Mouse (Mus musculus) neural tube, embryonic 13.5 days (tissue): ENCODE data around the gene Epm2a. TPM values are rescaled to one million over a fixed set of nuclear protein-coding genes. Genes with fewer than 3 reads are reported as not detected.

ENCODE experiments used
- ATAC-seq: fragments of 200-750 bp; cut with Nextera tagmentation; 2 replicates; pipeline ENCODE4 v1.8.0; 2017; ENCODE audit warnings: low read depth, mild to moderate bottlenecking, moderate TSS enrichment, moderate library complexity
- H3K27ac ChIP-seq: fragments of 300-500 bp; sonication (generic); replicated peaks from 2 replicates; pipeline ENCODE4 v1.5.1; 2015; ENCODE audit warnings: moderate library complexity, mild to moderate bottlenecking, inconsistent platforms
- H3K27me3 ChIP-seq: fragments of 300-500 bp; sonication (generic); 2 replicates; pipeline ENCODE4 v1.6.1; 2015; ENCODE audit warnings: mild to moderate bottlenecking, inconsistent platforms
- H3K36me3 ChIP-seq: fragments of 300-500 bp; sonication (generic); 2 replicates; pipeline ENCODE4 v1.6.1; 2015; ENCODE audit warnings: mild to moderate bottlenecking, inconsistent platforms
- H3K4me1 ChIP-seq: fragments of 300-500 bp; sonication (generic); replicated peaks from 2 replicates; pipeline ENCODE4 v1.6.1; 2015; ENCODE audit warnings: inconsistent platforms
- H3K4me2 ChIP-seq: fragments of 300-500 bp; sonication (generic); 2 replicates; pipeline ENCODE4 v1.6.1; 2015; ENCODE audit warnings: inconsistent platforms, mild to moderate bottlenecking, moderate library complexity
- H3K4me3 ChIP-seq: fragments of 300-500 bp; sonication (generic); 2 replicates; pipeline ENCODE4 v1.5.1; 2015; ENCODE audit warnings: mild to moderate bottlenecking, inconsistent platforms
- H3K9ac ChIP-seq: fragments of 300-500 bp; sonication (generic); 2 replicates; pipeline ENCODE4 v1.6.1; 2015; ENCODE audit warnings: moderate library complexity, mild to moderate bottlenecking, inconsistent platforms
- H3K9me3 ChIP-seq: fragments of 300-500 bp; sonication (generic); 2 replicates; pipeline ENCODE4 v1.6.1; 2016; ENCODE audit warnings: inconsistent platforms
- WGBS: fragments of 180-500 bp; shearing (Covaris S2); methylation state at CpG from one replicate; pipeline ENCODE4 v1.1.7; 2015; 5-methylcytosine and 5-hydroxymethylcytosine counted together
- polyA plus RNA-seq: library from polyadenylated mRNA; unstranded; fragments of >200 nt; fragmentation: Nextera tagmentation; extraction: Ambion mirVana; gene quantifications from 2 replicates; pipeline ENCODE4 v1.2.1, GENCODE M21; 2015

Epm2a gene
- polyA plus RNA-seq, 1 experiment from 2014 or later = 0.39 TPM

DNA sequence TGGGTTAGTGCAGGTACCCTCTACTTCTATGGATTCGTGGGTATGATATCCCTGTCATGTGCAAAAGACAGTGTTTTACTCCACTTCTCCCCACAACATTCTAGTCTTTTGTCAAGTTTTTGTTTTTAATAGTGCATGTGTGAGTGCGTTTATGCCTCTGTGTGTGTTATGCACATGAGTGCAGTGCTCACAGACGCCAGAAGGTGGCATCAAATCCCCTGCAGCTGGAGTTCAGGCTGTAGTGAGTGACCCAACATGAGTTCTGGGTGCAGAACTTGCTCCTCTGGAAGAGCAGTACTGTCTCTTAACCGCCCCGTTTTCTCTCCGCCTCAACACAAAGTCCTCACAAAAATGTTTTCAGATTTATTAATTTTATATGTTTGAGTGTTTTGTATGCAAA lies 96.1 kb downstream of the Epm2a start:
- Histone ChIP-seq H3K9me3 (no peaks in the 10 kb centered on the region), H3K4me2 (no peak overlapping the region), H3K27me3 (no peaks in the 10 kb centered on the region), H3K4me1 (no peaks in the 10 kb centered on the region), H3K27ac (no peak overlapping the region), H3K9ac (no peak overlapping the region), H3K36me3 (no peaks in the 10 kb centered on the region), H3K4me3 (no peak overlapping the region)
- WGBS = 86% methylated on average over 6 of the region's 6 CpGs
- no peak for ATAC-seq

DNA sequence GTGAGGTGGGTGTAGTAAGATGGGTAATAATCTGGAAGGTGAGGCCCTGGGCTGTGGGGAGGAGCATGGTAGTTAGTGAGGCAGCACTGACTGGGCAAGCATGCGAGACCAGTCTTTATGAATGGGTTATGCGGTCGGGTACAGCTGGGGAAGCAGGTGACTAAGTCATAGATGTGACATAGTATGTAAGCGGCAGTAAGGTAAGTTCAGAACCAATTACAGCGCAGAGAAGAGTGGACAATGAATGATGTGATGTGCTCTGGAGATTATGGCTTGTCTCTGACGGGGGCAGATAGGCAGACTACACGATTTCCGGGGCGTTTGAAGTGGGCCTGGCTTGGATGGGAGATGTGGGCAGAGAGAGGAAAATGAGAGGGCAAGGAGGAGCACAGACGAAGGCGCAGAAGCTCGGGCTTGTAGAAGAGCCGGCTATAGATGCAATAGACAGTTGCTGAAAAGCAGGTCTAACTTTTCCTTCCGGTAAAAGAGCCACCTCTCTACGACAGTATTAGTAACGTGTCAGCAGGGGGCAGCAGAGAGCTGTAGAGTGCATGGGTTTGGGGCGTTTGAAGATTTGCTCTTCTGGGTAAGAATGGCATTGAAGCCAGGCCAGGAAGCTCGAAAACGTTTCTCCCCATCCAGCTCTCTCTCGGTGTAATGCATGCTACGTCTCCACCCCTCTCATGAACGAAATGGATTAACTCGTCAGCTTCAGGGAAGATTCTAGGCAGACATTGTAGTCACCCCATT lies 106.5 kb downstream of the Epm2a start:
- 0 out of 2 replicates have a peak overlapping the region, but pooled peaks have one; percentile 28 for H3K27ac ChIP-seq
- H3K4me1 ChIP-seq = peaks cover 9% of the 10 kb centered on the region
- H3K9me3 ChIP-seq = no peaks in the 10 kb centered on the region
- no peaks in the 10 kb centered on the region for H3K36me3 ChIP-seq
- no peak overlapping the region for H3K4me3 ChIP-seq
- H3K27me3 ChIP-seq = no peaks in the 10 kb centered on the region
- H3K9ac ChIP-seq = 0 out of 2 replicates have a peak overlapping the region, but pooled peaks have one; percentile 9
- WGBS = 37% methylated on average over 23 of the region's 23 CpGs
- peak; percentile 96 for ATAC-seq
- peak overlapping the region; percentile 31 for H3K4me2 ChIP-seq

DNA sequence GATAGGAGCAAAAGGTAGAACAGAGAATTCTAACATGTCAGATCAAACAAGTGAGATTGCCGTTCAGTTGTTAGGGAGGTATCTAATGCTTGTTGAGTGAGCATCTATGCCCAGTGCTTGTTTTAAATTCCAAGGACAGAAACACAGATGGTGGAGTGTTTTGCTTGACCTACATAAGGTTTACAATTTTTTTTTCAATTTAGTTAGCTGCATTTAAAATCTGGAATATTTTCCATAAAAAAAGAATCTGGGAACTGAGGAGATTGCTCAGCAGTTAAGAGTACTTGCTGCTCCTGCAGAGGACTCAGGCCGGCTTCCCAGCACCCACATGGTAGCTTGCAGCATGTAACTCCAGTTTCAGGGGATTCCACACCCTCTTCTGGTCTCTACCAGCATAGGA lies 109.3 kb downstream of the Epm2a start:
- H3K9me3 ChIP-seq = no peaks in the 10 kb centered on the region
- H3K27me3 ChIP-seq = no peaks in the 10 kb centered on the region
- H3K4me1 ChIP-seq = peaks cover 9% of the 10 kb centered on the region
- no peak overlapping the region for H3K4me2 ChIP-seq
- H3K9ac ChIP-seq = no peak overlapping the region
- no peak for ATAC-seq
- H3K36me3 ChIP-seq = no peaks in the 10 kb centered on the region
- H3K4me3 ChIP-seq = no peak overlapping the region
- no peak overlapping the region for H3K27ac ChIP-seq
- WGBS = 89% methylated on average over 2 of the region's 2 CpGs

DNA sequence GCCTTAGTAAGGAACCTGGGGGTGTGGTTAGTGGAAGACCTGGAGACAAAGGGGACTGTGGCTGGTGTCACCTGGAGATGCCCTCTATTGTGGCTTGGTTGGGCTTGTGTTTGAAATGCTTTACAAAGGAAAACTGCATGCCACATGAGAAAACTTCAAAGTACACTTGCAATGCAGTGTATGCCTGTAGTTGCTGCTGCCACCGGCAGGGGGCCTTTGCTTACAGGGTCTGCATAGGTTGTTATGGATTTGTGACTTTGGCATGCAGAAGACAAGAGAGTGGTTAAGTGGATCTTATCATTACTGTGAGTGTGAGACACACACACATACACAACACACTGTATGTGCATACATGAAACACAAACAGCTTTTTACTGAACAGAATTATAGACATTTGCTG lies 114.2 kb downstream of the Epm2a start:
- Histone ChIP-seq H3K4me2 (no peak overlapping the region), H3K9me3 (no peaks in the 10 kb centered on the region), H3K4me1 (no peaks in the 10 kb centered on the region), H3K36me3 (no peaks in the 10 kb centered on the region), H3K9ac (no peak overlapping the region), H3K27me3 (no peaks in the 10 kb centered on the region), H3K27ac (no peak overlapping the region), H3K4me3 (no peak overlapping the region)
- 48% methylated on average over 1 of the region's 1 CpGs for WGBS
- no peak for ATAC-seq

DNA sequence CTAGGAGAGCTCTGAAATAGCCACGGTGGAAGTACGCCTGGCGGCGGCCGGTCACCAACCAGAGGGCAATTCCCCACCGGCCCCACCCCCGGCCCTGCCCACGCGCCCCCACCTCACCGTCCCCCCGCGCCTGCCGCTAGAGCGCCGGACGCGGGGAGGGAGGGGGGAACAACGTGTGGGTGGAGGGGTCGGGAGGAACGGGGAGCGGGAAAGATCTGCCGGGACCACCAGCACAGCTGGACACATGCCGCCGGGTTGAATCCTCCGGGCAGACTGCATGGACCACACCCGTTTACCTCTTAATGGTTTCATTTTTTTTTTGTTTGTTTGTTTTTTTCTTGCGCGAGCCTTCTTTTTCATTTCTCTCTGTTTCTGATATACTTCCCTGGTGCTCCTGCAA lies 148.8 kb downstream of the Epm2a start:
- Histone ChIP-seq H3K4me1 (no peaks in the 10 kb centered on the region), H3K9me3 (peaks cover 20% of the 10 kb centered on the region), H3K27me3 (no peaks in the 10 kb centered on the region), H3K36me3 (no peaks in the 10 kb centered on the region), H3K9ac (no peak overlapping the region), H3K4me3 (no peak overlapping the region), H3K4me2 (no peak overlapping the region), H3K27ac (no peak overlapping the region)
- WGBS = 41% methylated on average over 28 of the region's 28 CpGs
- ATAC-seq = no peak

Other genes with a start within 250 kb of the Epm2a start
- gene Shprh, start 194.0 kb upstream of the Epm2a start, polyA plus RNA-seq = 20.1 and 22.1 TPM in 2 replicates
- 21.2 and 25.2 TPM in 2 replicates for gene Fbxo30, start 62.1 kb upstream of the Epm2a start, polyA plus RNA-seq